Mouse (Mus musculus): Measurements from ENCODE around the gene Cela3b.

- TF ChIP-seq POLR2A (IDR thresholded peaks at IDR 0.05; ENCODE audit: extremely low read depth, insufficient read depth, low read length) (no peak), CTCF (IDR thresholded peaks at IDR 0.05; ENCODE audit: low read depth, low read length) (no peak)
These were observed 18.8 kb upstream of the Cela3b start for GRCm38 (mm10) chr4:137449132-137449531.

Data from liver, adult 2 months (tissue).